Mouse (Mus musculus): Measurements from ENCODE around the gene Selenof.
A peak's percentile ranks its signal among the peaks of the same experiment; 100 is the strongest.

The Selenof gene

GRCm38 (mm10) chr3:144570047-144570815, at the start of gene Selenof, which contains the start of gene Hs2st1:
Gene Selenof, plus strand, starts transcription at chr3:144570304.
Gene Hs2st1, minus strand, starts transcription at chr3:144570181.
- DNase-seq = peak; percentile 95

- DNase-seq = no peak
Measured at GRCm38 (mm10) chr3:144527918-144528317, 42.2 kb upstream of the Selenof start.

DNA sequence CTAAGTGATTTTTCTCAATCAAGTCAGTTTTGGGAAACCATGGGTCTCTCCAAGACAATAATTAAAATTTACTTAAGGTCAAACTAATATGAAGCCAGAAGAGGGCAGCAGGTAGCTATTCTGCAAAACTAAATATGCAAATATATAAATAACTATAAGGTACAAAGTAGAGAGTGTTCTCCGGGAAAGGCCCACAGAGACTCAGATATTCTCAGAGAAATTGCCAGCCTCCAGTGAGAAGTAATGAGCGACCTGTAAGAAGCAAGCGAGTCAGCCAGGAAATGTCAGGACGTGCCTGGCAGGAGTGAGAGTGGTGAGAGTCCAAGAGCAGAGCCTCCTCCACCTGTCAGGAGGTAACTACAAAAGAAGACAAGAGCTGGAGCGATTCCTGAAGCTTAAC, 39.1 kb upstream of the Selenof start:
- no peak for DNase-seq

DNA sequence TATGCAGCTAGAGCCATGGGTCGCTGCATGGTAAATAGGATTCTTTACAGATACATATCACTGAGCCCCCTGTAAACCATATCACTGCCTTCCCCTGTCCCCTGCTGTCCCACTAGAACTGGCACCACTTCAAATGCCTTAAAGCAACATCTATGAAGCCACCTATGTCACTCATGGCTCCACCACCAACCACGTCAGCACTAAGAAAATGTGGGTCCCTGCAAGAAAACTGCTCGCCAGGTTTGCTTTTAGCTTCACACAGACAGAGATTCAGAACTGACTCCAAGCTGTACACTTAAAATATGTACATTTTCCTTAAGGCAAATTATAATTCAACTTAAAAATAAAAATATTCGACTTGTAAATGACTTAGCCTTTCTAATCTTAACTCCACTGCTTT, 35.0 kb upstream of the Selenof start:
- DNase-seq = no peak

DNA sequence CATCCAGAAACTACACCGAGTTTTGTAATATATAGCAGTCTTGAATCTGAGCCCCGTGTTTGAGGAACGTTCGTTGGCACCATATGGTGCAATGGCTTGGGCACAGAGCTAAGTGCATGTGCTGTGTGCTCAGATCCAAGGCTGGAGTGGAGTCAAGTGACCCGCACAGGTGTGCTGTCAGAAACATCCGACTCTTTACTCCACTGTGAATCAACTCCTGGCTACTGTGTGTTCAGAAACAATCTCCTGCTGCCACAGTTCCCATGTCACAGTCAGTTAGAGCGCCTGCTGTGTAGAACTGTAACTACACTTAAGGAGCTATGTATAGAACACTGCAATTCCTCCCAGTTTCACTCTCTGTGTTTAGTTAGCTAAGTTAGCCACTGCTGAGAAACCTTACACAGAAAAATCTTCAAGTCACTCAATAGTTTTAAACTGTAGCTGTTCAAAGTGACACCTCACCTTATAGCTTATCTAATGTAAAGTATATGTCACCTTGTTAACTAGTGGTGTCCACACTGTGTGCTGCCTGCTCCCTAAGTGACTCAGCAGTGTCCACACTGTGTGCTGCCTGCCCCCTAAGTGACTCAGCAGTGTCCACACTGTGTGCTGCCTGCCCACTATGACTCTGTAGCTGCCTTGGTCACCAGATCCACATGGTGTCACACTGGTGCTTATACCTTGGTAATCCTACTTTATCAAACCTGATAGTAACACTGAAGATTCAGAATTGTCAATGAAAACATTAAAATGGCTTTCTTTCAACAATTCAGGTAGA, 32.8 kb upstream of the Selenof start:
- DNase-seq = peak; percentile 41

GRCm38 (mm10) chr3:144539051-144539450, 31.1 kb upstream of the Selenof start:
- no peak for DNase-seq

DNA sequence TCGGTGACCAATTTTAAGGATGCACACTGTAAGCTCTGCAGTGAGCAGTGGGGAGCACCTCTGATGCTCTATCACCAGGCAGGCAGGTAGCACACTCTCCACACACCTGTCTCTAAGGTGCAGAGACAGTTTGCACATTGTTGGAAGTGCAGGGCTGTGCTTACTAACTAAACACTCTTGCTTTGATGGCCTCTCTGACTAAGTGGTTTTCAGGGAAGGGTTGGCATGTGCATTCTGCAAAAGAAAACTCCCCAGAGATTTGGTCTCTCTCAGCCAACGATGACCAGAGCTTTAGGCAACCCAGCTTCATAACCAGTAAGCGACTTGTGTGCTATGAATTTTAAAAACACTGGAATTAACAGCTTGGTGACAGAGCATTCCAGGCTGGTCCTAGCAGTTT, 29.3 kb upstream of the Selenof start:
- DNase-seq = no peak

DNA sequence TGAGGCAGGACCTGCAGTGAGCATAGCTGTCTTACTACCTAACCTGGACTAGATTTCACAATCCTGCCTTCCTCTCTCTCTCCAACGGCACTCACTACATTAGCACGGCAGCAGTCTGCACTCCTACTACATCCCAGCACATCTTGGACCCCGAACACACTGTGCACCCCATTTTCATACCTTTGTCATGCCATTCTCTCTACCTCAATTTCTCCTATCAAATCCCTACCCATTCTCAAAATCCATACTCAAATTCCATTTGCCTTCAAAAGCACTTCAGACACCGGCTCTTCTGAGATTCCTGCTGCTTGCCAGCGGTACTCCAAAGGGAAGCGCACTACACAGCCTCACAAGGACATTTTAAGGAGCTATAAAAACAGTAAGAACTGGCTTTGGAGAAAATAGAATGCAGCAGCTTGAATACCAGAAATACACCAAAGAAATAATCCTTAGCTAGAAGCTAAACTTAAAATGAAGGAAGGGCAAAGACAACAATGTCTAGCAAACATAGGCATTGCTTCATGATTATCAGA, 28.1 kb upstream of the Selenof start:
- DNase-seq = no peak

- DNase-seq = no peak
Measured at GRCm38 (mm10) chr3:144545152-144545551, 25.0 kb upstream of the Selenof start.

- no peak for DNase-seq
Measured at GRCm38 (mm10) chr3:144545832-144546231, 24.3 kb upstream of the Selenof start.

GRCm38 (mm10) chr3:144546490-144546889, 23.6 kb upstream of the Selenof start:
- DNase-seq = no peak

- DNase-seq = no peak
Measured at GRCm38 (mm10) chr3:144548186-144548845, 21.8 kb upstream of the Selenof start.

DNA sequence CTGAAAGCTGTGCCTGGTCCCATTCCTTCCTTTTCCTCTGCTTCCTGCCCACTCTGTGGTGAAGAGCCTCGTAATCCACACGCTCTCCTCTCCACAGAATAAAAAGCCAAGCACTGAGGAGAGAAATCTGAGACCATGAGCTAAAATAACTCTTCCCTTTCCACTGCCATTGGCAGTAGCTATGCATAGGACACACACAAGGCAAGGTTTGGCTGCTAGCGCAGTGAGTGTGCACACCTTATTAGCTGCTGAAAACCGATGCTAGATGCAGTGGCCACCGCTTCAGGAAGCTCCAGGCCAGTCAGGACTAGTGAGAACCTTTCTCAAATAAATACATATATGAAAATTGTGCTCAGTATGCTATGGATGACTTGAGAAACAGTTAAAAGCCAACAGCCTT, 20.1 kb upstream of the Selenof start:
- DNase-seq = no peak

DNA sequence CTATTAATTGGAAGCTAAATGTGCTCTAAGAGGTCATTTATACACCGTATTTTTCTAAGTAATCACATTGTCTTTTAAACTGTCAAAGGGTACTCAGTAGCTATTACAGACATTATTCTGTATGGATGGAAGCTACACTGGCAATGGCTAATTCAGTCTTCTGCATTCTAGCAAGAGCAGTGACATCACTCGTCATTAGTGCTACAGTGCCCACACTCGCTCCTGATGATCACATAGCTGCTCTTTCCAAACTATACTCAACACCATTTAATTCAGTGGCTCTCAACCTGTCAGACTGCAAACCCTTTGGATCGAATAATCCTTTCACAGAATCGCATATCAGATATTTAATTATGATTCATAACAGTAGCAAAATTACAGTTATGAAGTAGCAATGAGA, 19.4 kb upstream of the Selenof start:
- DNase-seq = no peak

GRCm38 (mm10) chr3:144551416-144551815, 18.7 kb upstream of the Selenof start:
- DNase-seq = no peak

DNA sequence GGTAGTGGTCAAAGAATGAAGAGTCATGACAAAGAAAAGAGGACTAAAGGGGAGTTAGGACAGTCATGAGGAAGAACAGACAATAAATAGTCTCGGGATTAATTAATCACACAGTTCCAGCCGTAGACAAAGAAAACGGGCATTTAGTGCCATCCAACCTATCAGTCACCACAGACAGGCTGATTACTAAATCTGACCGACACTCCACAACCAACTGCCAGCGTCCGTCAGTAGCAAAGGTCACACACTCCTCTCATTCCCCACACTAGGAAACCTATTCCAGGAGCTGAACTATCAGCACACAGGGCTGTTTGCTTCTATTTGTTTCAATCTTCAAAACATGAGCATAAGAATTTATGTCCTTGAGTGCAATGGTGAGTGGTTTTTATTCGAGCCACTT, 16.2 kb upstream of the Selenof start:
- DNase-seq = no peak

- no peak for DNase-seq
Measured at GRCm38 (mm10) chr3:144554503-144554902, 15.6 kb upstream of the Selenof start.

DNA sequence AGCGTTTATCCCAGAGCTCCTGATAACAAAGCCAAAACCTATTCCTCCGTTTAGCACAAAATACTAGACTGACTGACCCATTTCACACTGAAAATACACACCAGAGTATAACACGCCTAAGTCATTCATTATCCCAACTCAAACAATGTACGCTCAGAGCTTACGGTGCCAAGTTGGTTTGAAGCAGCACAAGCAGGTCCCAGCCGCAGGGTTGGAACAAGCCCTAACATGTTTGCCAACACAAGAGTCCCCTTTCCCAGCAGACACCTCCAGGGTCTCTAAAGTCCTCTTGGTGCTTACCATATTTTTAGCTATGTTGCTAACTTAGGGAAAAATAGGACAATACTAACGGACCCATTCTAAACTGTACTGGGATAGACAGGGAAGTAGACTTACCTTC, 15.0 kb upstream of the Selenof start:
- DNase-seq = no peak

- DNase-seq = no peak
Measured at GRCm38 (mm10) chr3:144556625-144557324, 13.3 kb upstream of the Selenof start.

DNA sequence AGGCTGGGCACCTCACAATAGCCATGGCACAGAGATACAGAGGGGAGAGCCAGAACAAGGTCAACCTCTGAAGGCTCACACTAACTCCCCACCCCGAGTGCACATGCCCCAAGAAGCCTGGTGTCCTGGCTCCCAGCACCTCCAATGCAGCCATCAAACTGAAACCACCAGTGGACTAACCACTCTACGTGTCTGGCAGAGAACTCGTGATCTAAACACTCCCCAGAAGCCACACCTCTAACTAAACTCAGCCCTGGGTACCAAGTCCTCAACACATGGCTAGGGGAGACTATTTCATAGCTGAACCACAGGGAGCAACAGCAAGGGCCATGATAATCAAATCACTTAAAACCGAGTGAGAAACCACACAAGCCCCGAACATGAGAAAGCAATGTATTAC, 11.8 kb upstream of the Selenof start:
- DNase-seq = no peak

GRCm38 (mm10) chr3:144561511-144562250, 8.4 kb upstream of the Selenof start:
- no peak for DNase-seq

GRCm38 (mm10) chr3:144563916-144564315, 6.2 kb upstream of the Selenof start:
- no peak for DNase-seq
